Mouse (Mus musculus): ENCODE measurements at regions not wholly inside any gene's neighbourhood (a gene's known extent, or its start where the extent isn't known, plus 50 kb on each side); places are given as distances from the start of the nearest gene placed in this dataset.

DNA sequence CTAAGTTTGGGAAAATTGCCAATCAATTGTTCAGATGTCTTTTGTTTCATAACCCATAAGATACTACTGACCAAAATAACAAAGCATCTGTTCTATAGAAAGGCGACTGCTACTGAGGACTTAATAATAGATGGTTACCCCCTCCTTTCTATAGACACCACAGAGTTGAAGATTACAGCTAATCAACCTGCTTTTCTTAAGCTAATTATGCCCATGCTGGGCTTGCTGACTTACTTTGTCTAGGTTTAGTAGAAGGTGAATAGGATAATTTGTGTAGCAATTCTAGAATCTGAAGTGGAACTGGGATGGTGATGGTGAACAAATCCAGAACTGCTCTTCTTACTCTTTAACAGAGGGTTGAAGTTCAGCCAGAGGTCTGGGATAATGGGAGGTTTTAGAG lies 53.8 kb upstream of the Tbx18 start:
- DNase-seq (ENCODE audit: low spot score in 2 of 2), result no peak

DNA sequence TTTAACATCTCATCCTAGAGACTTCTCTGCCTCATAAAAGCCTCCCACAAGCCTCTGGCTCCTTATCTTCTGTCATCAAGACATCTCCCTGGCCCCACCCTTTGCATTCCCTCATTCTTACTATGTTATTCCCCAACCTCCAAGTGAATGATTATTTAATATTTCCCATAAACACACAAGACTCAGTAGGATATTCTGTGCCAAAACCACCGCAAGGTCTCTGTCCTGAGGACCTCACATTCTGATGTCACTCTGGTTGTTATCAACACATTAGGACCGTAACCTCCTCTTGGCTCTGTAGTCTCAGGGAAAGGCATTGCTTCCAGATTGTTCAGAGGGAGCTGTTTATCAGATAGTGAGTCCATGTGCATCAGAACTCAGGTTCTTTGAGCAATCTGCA lies 80.7 kb upstream of the Tbx18 start:
- no peak for DNase-seq (ENCODE audit: low spot score in 2 of 2)

DNA sequence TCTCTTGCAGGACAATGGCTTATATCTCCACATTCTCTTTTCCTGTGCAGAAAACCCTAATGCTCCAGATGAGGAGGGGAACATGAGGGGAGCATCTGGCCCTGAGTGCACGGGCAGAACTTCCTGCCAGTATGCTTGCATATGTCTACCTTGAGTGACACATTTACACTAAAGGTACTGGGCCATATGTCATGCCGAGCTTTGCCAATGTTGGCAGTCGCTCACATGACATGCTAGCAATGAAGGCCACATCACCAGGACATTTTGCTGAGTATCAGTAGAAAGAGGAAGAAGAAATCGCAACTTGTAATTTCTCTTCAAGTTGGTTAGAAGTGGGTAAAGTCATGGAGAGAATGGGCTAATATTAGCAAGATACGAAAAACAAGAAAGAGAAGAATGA lies 91.2 kb upstream of the Tbx18 start:
- no peak for DNase-seq (ENCODE audit: low spot score in 2 of 2)

DNA sequence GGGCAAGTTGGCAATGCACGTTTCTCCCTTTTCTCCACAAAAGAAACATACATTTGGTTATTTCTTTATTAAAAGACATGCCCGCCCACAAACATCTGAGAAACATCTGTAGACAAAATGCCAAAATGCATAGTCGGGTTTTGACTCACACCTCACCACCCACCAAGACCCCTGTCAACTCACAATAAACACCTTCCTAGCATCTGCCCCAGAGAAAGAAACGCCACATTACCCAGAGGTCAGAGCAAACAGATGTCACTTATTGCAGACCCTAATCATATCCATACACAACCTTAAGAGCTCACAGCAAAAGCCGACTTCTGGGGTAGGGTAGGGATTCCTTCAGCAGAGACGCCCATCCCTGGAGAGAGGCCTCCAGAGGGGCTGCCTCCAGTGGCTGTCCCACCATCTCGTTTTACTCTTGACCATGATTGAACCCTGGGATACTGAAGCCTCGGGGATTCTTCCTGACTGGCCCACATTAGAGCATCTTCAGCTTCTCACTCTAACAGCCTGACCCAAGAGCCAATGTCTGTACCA lies 93.7 kb upstream of the Tbx18 start:
- DNase-seq (ENCODE audit: low spot score in 2 of 2), result no peak

DNA sequence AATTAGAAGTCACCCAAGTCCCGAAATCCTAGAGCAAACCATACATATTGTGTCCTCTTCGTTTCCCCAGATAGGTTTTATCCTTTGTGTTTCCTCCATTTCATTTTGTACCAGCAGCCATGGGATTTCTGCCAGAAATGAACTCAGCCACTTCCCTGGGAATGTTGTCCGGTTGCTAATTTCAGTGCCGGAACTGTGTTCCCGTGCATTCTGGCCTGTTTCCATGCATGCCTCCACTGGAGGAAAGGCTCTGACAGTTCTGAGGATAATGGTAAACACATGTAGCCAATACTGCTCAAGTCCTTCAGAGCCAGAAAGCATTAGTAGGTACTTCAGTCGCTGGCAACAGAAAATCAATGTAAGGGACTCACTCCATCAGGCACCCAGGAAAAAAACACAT lies 112.8 kb upstream of the Tbx18 start:
- peak in 1 of 2 experiments; percentile 3 for DNase-seq (ENCODE audit: low spot score in 2 of 2)

DNA sequence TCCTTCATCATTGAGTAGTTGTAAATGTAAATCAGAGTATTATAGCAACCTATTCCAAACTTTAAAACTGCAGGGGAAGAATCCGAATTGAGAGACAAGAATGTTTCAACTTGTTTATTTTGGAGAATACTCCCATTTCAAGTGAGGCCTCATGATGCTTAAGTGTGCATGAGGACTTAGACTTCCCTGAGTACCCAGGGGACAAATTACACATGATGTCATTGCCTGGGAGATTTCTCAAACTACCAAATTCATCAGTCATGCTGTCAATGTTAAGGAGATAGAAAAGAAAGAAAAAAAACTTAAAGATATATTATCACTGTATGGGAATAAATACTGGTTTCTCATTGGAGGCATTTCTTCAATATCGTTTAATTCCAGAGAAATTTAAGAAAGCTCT lies 113.4 kb upstream of the Tbx18 start:
- no peak for DNase-seq (ENCODE audit: low spot score in 2 of 2)

DNA sequence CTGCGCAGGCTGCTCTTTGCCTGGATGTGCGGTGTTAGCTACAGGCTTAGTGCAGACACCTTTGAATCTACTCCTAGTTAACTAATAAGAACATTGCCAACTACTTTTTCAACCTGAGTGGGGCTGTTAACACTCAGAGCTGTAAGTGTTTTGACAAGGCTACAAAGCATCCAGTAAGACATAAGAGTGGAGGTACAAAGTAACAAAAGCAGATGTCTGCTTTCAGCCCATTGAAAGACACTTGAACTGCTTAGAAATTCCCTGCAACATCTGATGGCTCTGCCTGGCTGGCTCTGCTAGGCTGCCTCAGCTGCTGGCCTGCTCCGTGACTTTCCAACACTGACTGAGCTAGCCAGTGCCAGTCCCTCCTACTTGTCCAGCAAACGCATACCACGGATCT lies 117.8 kb upstream of the Tbx18 start:
- no peak for DNase-seq (ENCODE audit: low spot score in 2 of 2)

DNA sequence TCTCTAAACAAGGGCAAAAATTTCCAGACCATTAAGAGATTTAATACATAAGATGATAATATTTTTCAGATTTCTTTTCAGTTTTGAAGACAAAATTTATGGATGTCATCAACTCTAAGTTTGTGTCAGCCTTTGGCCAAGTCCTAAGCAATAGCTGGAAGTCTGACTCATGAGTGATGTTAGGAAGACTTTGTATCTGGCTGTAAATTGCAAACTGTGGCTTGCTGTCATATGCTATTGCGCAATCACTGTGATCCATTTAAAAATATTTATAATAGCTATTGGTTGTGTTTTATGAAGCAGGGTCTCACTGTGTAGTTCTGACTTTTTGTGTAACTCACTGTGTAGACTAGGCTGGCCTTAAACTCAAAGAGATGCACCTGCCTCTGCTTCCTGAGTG lies 119.1 kb upstream of the Tbx18 start:
- no peak for DNase-seq (ENCODE audit: low spot score in 2 of 2)

DNA sequence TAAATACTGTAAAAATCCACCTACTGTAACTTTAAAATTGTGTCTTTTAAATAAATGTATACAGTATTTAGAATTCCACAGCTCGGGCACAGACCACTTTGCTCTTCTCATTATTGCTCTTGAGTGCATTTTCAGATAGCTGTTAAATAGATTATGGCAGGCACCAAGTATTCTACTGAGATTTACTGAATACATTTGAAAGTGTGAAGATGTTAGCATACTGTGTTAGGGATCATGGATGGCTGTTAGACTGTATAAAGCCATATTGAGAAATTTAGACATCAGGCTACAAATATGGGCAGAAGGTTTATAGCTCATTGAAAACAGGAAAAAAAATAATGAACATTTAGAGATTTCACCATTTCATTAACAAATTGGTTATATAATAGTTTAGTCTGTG lies 130.5 kb upstream of the Tbx18 start:
- no peak for DNase-seq (ENCODE audit: low spot score in 2 of 2)

DNA sequence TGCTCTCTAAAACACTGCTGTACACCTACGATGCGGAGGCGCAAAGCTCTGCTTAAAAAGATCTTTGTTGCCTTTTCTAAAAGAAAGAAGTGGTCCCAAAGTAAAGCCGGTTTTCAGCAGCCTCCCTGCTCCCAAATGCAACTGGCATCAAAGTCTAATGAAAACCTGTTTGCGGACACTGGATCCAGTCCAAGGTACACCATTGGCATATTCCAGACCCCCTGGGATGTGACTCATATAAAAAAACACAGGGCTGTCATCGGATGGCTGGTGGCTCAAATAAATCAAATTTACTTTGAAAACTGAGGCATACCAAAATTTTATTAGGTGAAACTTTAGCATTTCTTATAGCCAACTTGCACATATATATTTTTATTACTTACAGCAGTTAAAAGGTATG lies 134.2 kb upstream of the Tbx18 start:
- DNase-seq (ENCODE audit: low spot score in 2 of 2), result no peak

DNA sequence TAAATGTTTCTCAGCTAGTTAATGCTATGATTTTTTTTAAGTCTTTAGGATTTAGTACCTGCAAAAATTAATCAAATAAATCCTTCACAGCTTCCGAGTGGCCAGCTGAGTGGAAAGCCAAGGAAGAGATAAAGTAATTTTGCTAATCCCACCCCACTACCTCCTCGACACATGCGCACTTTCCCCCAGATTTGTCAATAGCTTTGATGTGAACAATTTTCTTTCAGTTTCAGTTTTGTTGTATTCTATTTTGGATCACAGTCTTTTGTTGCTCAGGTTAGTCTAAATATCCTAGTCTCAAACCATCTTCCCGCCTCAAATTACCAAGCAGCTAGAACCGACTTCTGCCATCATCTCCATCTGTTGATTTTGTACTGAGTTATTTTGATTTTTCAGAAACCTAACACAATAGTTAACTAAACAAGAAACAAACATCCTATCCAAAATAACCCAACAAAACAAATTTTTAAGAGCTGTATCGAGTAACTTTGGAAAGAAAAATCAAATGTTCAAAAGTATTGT lies 141.4 kb upstream of the Tbx18 start:
- no peak for DNase-seq (ENCODE audit: low spot score in 2 of 2)

DNA sequence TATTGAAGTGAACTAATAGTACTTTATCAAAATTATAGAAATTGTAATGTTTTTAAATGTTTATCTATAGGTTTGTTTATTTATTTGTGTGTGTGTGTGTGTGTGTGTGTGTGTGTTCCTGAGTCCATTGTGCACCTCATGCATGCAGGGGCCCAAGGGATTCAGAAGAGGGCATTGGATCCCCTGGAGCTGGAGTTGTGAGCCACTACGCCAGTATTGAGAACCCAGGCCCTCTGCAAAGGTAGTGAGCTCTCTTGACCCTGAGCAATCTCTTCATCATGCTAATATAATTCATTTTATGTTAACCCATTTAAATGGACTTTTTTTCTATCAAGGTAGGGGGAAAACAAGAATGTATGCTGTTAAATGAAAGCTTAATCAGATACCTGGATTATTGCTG lies 151.5 kb upstream of the Tbx18 start:
- no peak for DNase-seq (ENCODE audit: low spot score in 2 of 2)

DNA sequence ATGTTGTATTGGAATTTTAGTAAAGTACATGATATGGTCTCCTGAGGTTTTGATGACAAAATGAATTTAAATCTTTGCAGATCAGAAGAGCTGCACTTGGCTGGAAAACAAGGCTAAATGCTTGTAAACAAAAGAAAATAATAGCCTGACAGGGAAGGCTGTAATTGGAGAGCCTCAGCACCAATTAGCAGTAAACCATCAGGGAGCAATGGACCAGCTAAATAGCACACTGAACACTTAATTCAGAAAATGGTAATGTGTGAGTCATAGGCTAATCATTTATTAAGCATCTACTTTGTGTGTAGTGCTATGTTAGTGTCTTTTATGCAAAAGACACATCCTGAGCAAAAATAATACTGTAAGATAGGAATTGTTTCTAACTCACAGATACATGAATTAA lies 152.0 kb upstream of the Tbx18 start:
- no peak for DNase-seq (ENCODE audit: low spot score in 2 of 2)

DNA sequence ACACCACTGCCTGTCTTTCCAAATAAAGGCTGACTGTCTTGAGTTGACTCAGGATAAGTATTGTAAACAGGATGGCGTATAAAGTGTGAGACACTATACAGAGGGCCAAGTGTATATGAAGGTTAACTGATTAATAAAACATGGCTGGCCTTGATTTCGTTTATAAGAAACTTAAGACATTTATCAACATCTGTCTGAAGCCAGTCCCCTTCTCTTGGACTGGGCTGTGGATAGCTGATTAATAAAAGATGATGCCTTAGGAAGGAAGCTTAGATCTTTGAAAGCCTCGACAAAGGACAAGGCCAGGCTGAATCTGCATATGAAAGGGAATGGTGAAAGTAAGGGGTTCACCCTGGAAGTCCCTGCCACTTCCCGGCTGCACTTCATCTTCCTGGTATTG lies 163.0 kb upstream of the Tbx18 start:
- DNase-seq (ENCODE audit: low spot score in 2 of 2), result no peak

DNA sequence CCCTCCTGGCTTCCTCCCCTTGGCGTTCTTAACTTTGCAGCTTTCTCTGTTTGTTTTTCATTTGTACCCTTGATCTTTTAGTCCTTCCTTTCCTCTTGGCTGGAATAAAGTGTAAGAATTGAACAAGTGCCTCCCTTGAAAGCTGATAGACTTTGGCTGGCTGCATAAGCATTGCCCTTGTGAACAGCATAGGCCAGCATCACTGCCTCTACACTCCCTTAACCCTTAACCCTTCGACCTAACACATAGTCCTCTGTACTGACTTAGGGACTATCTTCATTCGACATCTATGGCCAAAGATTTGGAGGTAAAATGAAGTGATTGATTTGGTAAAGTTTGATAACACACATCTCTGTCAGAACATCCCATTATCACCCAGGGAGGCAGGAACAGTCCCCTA lies 163.5 kb upstream of the Tbx18 start:
- no peak for DNase-seq (ENCODE audit: low spot score in 2 of 2)

DNA sequence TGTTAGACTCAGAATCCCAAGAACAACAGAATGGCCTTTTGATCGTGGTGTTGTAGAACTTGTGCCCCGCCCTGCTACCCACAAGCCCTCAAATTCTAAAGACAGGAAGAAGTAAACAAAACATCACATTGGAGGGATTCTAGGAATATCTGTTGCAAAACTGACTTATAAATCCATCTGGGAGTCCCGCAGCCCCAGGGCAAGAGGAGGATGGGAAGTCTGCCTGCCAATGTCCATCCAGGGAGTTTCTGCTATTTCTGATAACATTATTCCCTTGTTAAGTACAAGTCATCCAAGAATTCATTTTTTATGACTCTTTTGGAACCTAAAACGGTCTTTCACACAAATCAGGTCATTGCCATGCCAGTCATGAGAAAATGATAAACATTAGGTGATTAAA lies 164.5 kb upstream of the Tbx18 start:
- DNase-seq (ENCODE audit: low spot score in 2 of 2), result no peak

DNA sequence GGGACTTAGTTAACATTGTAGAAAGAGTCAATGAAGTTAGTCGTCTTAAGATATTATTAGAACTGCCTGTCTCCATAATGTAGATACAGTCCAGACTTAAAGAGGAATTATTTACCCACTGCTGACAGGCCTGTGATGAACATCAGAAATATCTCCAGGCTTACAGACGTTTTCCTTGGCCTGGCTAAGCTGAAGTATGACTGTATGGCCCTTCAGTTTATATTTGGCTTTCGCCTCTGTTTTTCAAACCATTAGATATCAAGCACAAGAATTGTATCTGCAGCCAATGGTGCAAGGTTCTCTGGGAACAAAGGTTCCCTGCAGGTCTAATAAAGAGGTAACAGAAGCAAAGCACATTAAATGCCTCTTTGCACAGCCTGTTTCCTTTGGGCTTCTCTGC lies 166.3 kb upstream of the Tbx18 start:
- no peak for DNase-seq (ENCODE audit: low spot score in 2 of 2)

DNA sequence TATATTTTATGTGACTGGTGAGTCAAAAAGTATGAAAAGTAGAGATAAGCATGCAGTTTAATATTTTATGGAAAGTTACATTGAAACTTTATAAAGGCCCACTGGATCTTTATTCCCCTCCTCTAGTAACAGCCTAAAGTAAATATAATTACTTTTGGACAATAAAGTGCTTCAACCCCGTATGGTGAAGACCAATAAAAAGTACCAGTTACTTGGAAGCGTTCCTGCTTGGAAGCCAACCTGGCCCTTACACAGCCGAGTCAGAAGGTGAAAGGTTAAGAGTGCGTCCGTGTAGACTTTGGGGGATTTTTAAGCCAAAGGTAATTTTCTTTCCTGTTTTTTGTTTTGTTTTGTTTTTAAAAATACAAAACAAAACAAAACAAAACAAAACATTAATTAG lies 168.3 kb upstream of the Tbx18 start:
- DNase-seq (ENCODE audit: low spot score in 2 of 2), result no peak

DNA sequence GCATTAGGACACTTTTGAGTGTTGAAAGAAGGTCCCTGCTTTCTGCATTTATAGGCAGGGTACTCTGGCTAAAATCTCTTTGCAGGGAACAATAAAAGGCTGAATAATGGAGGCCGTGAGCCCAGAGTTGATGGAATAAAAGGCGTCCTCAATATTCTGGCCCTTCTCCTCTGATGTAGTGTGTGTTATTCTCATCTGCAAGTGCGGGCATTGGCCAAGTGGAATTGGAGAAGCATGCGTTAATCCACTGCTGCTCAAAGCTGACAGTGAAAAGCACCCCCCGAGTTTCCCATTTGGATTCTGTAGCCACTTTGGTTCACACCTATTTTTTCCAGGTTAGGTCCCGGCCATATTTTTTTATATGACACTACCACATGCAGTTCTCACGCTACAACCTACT lies 168.7 kb upstream of the Tbx18 start:
- no peak for DNase-seq (ENCODE audit: low spot score in 2 of 2)

DNA sequence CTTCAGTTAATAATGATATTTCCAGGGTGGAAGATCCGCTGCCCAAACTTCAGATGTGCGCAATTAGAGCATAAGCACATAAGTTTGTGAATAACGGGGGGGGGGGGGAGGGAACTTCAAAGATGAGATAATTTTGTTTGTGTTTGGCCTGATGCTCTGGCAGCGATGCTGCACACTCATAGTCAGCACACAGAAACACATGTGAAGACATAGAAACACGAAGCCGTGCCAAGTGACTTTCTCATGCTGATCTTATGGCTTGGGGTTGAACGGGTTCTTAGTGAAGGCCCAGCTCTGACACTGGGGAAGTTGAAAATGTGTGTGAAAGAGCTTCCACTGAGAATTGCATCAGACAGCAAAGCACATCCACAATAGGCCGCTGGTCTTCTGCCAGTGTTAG lies 190.2 kb upstream of the Tbx18 start:
- DNase-seq (ENCODE audit: low spot score in 2 of 2), result no peak

DNA sequence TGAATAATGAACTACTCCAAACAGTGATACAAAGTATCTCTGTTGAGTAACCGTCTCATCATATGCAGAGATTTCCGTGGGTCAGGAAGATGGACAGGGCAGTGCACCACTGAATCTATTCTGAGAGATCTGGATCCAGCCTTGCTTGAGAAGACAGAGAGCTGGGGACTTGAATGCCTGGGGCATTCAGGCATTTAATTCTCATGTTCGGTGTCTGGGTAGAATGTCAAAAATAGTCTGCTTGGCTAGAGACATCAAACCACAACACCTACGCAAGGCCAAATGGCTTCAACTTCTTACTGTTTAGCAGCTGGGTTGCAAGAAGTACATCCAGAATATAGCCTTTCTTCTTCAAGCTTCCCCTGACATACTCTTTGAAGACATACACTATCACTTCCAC lies 194.1 kb upstream of the Tbx18 start:
- no peak for DNase-seq (ENCODE audit: low spot score in 2 of 2)

DNA sequence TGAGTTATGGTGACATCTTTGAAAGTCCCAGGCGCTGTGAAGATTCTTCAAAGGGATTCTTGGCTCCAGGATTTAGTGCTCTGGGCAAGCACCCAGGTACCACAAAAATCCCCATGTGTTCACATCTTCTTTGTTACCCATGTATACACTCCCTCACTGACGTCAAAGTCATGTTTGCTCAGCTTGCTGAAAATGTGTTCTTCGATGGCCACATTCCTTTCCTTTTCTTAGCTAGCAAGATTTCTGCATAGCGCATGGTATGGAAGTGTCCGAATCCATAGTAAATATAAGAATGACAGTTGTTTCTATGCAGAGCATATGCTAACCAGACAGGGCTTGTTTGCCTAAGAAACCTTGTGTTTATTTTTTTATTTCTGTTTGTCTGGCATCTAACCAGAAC lies 202.2 kb upstream of the Tbx18 start:
- no peak for DNase-seq (ENCODE audit: low spot score in 2 of 2)

DNA sequence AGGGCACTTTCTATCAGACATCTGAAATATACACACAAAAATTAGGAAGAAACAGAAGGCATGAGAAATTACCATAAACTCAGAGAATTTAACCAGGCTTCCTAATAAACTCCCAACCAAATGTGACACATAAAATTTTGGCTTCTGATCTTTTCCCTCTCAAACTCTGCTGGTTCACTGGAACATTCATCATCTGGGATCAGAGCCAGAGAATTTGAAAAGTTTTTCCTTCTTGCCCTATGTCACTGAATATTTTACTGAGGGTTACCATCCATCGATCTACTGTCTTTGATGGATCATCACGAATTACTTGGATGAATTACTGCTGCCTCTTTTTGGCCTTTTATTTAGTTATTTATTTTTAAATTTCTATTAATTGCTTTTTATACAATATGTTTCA lies 221.4 kb upstream of the Tbx18 start:
- DNase-seq (ENCODE audit: low spot score in 2 of 2), result no peak

DNA sequence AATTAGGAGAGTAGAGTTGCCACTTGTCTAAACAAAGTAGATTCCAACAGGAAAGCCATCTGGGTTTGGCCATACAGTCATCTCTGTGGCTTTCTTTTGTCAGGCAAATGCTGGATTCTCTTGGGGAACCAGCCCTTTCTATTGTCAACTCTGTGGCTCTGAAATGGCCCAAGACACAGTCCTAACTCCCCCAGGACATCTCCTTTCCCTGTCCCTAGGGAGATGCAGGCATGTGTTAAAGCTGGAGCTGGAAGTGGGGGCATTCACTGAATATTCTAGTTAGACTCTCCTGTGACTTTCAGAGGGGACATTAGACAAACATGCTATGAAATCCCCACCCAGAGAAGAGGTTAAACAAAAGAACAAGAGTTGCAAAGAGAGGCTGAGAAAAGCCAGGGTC lies 223.9 kb upstream of the Tbx18 start:
- DNase-seq (ENCODE audit: low spot score in 2 of 2), result no peak

DNA sequence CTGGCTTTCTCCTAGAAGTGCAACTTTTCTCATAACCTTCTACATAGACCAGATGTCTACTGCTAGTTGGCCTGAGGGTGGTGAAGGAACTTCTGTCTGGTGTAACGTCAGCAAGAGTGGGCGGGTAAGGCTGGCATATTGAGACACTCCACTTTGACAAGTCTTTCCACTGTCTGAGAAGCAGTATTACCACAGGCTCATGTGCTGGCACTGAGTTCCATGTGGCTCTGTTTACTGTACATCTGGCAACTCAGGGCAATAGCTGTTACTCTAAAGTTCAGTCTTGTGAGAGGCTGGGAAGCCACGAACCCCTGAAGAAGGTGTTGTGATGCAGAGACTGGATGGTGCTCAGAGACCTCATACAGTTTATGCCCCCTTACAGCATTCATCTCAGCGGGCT lies 230.7 kb upstream of the Tbx18 start:
- DNase-seq (ENCODE audit: low spot score in 2 of 2), result no peak

Measured in left cerebral cortex, adult 9 months (tissue).